Mouse (Mus musculus): ENCODE data around the gene Slc37a1.

DNA sequence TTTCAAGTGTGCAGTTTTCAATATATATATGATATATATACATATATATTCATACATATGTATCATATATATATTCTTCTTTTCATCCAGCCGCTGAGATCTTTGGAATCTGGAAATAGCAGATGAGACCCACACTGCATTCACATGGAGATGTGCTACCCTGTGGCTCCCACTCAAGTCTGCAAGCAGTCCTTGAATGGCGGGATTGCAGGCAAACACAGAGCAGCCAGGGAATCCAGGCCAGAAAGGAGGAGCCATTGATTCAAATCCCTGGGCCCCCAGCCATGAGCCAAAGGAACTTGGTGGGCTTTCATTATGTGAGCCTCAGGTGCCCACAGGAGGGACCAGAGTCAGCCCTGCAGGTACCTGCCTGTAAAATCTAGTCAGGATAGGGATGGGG, 66.7 kb downstream of the Slc37a1 start:
- no peak for TF ChIP-seq GATA1 (IDR thresholded peaks at IDR 0.05; ENCODE audit: borderline replicate concordance, low read length)
- TF ChIP-seq FLI1 (IDR thresholded peaks at IDR 0.05; ENCODE audit: low read length), result no peak

Data from megakaryocyte, embryonic 14.5 days (primary cell).